Mouse (Mus musculus) thymus, postnatal 25 days (tissue): Measurements from ENCODE around the gene Ssbp3.

ENCODE experiments used
- DNase-seq: peaks from one replicate; pipeline ENCODE4 v3.0.0; 2022

The Ssbp3 gene

DNA sequence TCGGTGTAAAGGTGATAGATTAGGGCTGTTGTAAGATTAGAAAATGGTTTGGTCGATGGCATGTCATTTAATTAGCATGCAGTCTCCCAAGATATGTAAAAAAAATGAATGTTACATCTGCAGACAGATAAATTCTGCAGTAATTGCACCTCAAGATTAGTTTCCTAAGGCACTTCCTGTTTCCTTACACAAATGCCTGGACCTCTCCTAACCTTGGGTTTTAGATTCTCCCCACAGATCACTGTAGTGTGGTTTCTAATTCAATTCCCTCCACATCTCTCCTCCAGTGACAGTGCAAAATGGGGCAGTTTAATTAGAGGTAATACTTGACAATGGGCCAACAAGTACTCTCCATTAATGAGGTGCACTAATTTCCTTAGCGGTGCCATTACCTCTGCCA lies 152.7 kb downstream of the Ssbp3 start:
- no peak for DNase-seq

DNA sequence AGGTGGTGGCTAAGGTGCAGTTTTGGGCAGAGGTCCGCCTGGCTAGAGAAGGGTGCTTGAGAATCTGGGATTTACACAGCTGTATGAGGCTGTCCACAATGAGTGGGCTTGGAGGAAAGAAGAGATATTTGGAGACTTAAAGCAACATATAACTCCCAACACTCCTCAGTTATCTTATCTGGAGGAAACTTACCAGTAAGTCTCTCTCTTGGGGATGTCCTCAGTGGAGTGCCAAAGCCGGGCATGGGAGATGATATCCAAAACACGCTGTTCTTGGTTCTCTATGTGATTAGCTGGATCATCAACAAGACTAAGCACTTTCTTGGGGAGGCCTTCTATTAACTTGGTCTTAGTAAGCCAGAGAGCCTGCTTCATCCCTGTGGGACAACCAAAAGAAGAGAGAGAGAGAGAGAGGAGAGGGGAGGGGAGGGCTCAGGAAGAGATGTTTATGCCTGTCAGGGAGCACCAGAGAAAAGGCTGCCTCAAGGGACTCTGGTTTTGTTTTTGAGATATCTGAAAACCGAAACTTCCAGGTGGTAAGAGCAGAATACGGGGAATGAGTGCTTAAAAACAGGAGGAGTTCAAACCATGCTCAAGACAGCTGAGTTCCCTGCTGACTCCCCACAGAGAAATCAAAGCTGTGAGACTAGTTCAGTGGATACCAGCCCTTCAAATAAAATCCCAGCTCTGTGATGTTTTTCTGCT lies 154.0 kb downstream of the Ssbp3 start:
- no peak for DNase-seq

DNA sequence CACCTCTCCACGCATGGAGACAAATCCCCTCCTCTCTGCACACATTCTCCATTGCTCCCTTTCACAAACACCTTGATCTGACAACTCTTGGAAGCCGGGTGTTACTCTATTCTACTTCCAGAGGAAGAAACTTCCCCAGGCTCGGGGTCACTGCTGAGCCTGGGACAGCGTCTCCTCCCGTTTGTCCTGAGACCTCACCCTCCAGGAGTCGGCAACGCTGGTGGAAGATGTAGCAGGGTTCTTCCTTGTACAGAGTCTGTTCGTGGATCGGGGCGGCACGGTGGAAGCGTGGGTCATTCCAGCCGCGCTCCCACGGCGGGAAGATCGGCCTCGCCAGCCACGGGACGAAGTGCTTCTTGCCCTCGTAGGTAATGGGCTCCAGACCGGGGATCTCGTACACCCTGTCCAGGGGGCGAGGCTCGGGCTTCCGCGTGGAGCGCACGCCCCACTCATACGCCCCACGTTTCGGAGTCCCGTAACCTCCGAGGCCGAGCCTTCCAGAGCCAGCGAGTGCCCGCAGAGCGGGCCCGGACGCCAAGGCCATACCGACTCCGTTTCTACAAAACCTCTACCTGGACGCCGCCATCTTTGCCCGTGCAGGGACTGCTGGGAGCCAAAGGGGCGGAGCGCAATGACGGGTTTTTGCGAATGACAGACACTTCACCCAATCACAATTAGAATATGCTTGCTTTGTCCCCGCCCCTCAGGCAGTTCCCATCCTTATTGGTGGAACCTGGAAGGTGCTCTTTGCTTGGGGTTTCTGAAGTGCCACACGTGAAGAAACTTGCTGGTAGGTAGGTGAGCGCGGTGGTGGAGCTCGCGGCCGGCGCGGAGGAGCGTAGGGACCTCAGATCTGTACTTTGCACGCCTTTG lies 156.0 kb downstream of the Ssbp3 start, which contains the start of the genes Mrpl37 and Cyb5rl:
Gene Mrpl37 (minus strand): TSS at position 617 of the 873 bp plus-strand sequence.
Gene Cyb5rl (plus strand): TSS at position 737 of the 873 bp plus-strand sequence.
- DNase-seq, result peak; percentile 98

DNA sequence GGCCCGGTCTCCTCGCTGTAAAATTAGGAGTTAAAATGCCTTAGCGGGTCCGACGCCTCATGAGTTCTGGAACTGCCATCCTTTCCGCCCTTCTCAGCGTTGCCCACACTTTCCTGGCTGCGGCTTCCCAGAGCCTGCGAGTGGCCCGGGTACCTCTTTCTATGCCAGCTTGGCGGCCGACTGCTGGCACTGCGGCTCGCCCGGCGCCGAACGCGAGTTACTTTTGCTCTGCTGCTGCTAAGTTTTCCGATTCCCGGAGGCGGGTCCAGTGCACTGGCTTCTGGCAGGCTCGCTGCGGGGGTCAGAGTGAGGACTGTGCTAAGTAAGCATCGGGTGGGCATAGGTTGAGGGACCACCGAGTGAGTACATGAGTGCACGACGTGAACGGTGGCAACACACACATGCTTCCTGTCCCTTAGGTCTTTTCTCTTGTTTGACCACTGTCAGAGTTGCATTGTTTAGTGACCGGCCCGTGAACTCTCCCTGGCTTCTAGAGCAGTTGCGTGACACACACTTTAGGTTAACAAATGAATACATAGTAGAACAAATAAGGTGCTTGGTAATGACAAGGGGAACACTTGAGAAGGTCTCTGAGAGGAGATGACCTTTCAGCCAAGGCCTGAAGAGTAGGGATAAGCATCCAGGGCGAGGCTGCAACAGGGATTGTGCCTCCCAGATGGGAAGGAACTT lies 156.8 kb downstream of the Ssbp3 start:
- DNase-seq, result no peak

- DNase-seq, result no peak
These were observed 161.8 kb downstream of the Ssbp3 start for GRCm38 (mm10) chr4:107072343-107072742.

DNA sequence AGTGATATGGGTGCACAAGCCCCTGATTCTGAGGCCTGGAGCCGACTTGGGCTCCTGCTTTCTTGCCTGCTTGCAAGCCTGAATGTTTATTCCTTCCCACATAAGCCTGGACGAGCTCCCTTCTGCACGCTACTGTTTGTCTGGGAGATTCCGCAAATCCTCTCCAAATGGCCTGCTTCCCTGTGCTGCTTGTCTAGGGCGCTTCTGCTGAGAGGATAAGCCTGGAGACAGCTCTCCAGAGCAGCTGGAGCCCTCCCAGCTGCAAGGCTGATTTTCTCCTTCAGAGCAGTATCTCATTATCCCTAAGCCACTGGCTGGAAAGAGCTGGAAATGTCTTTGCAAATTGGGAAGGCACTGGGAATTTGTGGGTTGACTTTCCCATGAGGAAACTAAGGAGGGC lies 165.0 kb downstream of the Ssbp3 start:
- DNase-seq, result no peak

GRCm38 (mm10) chr4:107078894-107079293 lies 168.4 kb downstream of the Ssbp3 start:
- no peak for DNase-seq

DNA sequence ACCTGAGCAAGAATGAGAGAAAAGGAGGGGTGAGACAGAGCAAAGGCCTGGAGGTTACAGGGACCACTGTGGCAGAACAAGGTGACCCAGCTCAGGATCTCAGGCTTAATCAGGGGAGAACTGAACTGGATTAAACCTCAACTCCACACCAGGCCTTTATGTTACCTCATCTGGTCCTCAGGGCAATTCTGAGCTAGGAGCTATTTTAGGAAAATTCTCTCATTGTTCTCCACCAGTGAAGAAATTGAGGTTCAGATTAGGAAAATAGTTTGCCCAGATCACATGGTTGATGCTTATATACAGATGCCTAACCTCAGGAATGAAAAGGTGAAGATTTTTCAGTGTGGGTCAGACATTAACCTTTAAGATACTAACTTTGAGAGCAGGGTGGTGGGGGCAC lies 169.2 kb downstream of the Ssbp3 start:
- no peak for DNase-seq

DNA sequence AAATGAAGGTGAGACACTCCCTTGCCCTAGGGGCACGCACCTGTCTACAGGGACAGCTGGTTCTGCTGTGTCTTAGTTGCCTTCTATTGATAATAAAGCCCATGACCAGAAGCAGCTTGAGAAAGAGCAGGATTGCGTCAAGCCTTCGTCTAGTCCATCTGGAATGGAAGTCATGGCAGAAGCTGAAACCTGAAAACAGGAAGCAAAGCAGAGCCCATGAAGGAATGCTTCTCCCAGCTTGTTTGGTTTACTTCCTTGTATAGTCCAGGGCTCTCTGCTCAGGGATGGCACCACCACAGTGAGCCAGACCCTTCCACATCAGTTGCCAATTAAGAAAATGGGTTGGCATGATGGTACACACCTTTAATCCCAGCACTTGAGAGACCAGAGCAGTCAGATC lies 171.7 kb downstream of the Ssbp3 start:
- DNase-seq, result no peak

GRCm38 (mm10) chr4:107083126-107083525 lies 172.6 kb downstream of the Ssbp3 start:
- no peak for DNase-seq

DNA sequence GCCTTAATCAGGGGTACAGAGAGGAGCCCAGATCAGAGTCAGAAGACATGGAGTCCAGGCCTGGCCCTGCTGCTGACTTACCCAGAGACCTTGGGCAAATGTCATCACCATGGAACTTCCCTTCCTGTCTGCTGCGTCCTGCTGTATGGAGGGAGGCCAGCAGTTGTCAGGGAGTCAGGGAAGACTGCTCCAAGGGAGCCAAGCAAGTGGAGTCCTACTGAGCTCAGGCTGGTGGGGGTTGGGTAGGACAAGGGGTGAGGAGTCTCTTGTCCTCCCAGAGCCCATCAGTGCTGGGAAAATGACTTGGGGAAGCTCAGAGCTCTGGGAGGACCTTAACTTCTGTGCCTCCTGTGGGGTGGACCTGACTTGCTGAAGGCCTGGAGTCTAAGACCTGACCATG lies 173.8 kb downstream of the Ssbp3 start:
- no peak for DNase-seq

DNA sequence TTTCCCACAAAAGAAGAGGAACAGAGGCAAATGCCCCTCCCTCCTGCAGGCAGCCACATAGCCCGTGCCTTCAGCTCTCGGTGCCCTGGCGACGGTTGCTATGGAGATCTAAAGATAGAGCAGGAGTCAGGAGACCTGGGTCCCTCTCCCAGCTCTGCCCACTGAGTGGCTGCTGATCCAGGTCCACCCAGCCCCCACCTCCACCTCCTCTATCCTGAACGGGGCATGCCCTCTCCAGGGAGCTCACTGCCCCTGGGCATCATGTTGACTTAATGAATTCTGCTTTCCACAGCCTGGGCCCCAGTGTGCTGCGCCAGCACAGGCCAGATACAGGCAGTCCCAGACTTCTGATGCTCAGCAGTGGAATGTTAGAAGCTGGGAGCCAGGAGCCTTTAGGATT lies 174.4 kb downstream of the Ssbp3 start:
- no peak for DNase-seq

- no peak for DNase-seq
These were observed 181.2 kb downstream of the Ssbp3 start for GRCm38 (mm10) chr4:107091696-107092095.

DNA sequence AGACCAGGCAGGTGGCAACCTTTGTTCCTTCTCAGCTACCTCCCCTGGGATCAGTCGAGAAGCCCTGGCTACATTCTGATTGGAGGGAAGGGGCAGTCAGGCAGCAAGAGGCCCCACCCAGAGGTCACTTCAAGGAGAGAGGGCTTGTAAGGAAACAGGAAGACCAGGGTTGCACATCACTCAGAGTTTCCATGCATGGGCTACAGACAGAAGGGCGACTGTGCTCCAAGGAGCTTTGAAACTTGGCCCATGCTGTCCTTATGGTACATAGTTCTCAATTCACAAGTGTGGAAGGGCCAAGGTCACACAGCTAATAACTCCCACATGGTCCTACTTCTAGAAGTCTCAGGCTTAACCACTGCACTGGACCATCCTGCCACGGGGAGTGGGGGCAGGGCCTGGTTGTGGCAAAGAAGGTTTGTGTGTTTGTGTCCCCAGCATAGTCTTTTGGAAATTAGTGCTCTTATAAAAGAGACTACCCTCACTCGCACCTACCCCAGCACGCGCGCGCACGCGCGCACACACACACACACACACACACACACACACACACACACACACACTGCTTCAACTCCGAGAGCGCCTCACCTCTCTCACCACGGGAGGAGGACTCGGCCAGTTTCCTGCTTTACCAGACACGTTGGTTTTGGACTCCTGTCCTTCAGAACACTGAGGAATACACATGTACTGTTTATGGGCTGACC lies 184.1 kb downstream of the Ssbp3 start:
- DNase-seq, result no peak

DNA sequence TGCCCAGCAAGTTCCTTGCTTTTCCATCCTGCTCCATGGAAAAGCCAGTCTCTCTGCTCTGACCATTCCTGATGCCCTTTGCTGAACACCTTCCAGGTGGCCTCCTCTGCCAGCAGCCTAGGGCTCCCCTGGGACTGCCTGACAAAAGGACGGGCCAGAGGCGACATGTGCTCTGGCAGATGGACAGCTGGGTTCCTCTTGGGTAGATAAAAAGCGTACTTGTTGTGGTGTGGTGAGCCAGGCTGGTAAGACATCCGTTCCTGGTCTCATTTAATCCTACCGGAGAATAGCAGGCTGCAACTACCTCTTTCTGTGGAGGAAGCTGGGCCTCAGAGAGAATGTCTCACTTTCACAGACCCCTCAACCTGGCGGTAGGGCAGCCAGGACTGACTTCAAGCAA lies 185.5 kb downstream of the Ssbp3 start:
- no peak for DNase-seq

DNA sequence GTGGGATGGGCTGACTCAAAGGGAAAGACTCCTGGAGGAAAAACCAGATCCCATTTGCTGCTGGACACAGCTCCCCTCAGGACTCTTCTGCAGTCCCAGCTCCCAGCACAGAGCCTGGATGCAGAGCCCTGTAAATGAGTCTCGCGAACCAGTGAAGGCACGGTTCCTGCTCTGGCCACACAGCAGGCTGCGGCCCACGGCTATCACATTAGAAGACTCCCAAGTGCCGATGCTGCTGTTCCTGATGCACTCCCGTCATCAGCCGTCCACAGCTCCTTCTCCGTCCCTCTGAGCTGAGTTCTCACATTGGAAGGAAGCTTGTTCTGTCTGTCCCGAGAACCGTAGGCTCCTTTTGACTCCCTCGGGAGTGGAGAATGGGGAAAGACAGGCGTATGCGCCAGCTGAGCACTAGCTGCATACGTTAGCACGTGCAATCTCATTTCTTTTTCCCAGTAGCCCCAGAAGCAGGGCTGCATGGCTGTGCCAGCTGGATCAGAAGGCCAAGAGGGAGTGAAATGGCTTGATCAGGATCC lies 186.4 kb downstream of the Ssbp3 start, which contains the start of gene Cdcp2:
Gene Cdcp2 (plus strand): TSS at position 51 of the 533 bp plus-strand sequence.
- no peak for DNase-seq

DNA sequence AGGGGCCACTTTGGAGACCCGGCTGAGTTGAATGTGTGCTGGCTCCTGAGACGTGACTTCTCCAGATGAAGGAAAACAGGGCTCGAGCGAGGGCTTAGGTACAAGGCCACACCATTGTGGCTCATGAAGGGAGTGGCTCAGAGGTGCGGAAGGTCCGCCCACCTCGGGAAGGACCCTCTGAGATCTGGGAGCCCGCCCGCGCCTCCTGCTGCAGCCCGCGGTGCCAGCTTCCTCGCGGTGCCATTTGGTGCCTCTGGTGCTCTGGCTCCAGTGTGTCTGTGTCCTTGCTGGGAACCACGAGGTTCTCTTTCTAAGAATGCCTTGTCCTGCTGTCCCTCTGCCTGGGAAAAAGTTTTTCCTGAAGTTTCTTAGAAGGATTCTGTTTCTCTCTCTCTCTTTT lies 187.4 kb downstream of the Ssbp3 start:
- DNase-seq, result no peak

DNA sequence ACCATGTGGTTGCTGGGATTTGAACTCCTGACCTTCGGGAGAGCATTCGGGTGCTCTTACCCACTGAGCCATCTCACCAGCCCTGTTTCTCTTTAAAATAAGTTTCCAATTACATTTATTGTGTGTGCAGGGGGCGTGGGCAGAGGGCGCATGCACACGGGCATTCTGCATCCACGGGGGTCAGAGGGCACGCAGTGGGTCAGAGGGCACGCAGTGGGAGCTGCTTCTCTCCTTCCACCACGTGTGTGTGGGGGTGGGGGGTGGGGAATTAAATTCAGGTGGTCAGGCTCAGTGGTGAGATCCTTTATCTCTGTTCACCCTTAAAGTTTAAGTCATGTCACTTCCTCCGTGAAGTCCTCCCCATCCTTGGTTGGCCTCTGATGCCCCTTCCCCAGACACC lies 187.9 kb downstream of the Ssbp3 start:
- DNase-seq, result no peak

DNA sequence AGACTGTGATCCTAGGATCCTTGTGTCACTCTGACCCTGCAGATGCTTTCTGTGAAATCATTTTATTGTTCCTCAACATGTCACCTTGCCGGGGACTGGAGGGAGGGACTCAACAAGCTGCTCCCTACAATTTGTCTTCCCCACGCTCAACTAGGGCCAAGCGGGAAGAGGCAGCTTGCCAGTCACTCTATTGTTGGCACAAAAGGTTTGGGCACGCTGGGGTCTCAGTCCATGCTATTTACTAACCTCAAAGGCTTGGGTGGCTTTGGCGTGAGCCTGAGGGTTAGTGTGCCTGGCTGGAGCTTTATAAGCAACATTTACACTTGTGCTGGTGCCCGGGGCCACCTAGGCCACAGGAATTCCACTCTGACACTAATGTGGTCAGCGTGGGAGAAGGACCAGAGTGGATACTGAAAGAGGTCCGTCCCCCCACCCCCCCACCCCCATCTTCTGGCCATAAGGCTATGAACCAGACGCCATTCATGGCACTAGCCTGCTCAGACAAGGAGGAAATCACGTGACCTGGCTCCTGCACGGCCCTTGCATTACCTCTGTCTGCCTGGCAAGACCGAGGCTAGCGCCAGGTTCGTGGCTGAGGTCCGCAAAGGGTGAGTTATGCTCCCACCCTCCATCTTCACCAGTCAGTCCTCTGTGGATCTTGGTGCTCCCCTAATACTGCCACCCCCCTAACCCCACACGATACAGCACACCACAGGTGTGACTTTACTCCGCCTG lies 188.5 kb downstream of the Ssbp3 start:
- DNase-seq, result no peak
